Mouse (Mus musculus): Measurements from ENCODE around the gene Unc13a.

Gene Unc13a

GRCm38 (mm10) chr8:71665331-71666130 lies 6.0 kb downstream of the Unc13a start:
- DNase-seq, result peak; percentile 75

DNA sequence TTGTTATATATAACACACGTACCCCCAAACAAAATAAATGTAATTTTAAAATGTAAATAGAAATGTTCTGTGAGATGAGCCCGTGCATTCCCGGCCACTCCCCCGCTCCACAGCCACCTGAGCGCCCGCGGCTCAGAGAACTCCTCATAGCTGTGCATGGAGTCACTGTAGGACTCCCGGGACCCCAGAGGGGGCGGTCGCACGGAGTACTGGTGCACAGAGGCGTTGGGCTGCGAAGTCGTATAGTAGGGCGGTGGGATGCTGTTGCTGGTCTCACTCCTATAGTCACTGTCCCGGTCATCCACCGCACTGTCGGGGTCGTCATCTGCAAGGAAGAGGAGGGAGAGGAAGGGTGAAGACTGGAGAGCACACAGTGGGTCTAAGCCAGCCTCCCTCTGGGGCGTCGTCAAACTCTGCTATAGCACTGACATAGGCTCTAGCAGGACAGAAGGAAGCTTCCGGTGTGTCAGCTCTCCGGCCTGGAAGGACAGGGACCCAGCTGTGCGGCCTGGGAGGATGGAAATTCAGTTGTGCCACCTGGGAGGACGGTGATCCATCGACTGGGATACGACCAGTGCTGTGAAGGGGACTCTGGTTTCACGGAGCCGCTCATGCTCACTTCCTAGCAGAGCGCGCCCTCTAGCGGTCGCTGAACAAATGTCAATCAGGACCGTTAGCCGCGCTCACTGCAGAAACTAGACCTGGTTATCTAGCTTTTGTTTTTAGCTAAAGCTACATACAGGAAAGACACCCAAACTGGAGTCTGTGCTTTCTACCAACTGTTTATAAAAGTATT lies 11.0 kb downstream of the Unc13a start:
- DNase-seq, result peak; percentile 88

DNA sequence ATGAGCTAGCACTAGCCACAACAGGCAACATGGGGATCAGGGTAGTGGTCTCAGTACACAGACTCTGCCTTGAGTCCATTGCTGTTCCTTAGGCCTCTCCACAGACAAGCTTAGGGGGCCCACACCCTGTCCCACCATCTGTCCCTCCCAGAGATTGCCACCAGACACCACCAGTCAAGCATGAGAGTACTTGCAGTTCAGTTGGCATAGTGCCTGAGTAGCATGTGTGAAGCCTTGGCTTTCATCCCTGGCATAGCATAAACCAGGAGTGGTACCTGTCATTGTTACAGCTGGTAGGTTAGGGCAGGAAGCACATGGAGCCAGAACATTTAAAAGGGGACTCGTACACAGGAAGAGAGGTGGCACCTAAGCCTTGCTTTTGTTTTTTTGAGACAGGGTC lies 11.8 kb downstream of the Unc13a start:
- DNase-seq, result no peak

- DNase-seq, result peak; percentile 30
Observed at GRCm38 (mm10) chr8:71658515-71659049, 13.0 kb downstream of the Unc13a start.

DNA sequence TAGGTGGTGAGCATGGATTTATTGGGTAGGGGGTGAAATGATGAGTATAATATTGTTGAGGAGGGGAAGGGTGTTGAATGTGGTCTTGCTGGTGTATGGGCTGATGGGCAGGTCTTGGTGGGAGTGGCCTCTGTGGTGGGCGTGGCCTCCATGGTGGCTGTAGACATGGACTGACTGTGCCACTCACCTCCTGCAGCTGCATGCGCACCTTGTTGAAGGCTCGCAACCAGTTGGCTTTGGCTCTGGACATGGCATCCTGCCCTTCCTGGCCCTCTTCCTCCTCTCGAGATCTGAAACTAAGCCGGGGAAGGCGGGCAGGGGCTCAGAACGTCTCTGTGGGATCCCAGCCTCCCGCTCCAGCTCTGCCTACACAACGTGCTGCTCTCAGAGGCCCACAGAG lies 13.7 kb downstream of the Unc13a start:
- no peak for DNase-seq

- DNase-seq, result peak; percentile 39
Observed at GRCm38 (mm10) chr8:71654600-71654999, 17.0 kb downstream of the Unc13a start.

- no peak for DNase-seq
Observed at GRCm38 (mm10) chr8:71645510-71645909, 26.0 kb downstream of the Unc13a start.

GRCm38 (mm10) chr8:71639318-71639717 lies 32.2 kb downstream of the Unc13a start:
- no peak for DNase-seq

DNA sequence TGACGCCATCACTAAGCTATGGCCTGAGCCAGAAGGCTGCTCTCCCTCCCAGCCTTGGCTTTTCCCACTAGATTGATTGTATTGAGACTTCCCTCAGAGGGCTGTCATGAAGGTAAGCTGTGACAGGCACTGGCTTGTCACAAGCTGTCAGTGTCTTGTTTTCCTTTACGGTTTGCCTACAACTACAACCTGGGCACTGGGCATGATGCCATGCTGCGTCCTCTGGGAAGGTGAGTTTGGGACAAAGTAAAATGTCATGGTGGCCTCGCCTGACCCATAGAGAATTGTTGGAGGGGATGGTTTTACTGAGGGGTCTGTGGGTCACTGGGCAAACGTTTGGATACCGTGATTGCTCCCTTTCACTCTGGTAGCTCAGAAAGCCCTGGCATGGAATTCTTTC lies 33.2 kb downstream of the Unc13a start:
- no peak for DNase-seq

- no peak for DNase-seq
Observed at GRCm38 (mm10) chr8:71637149-71638095, 34.1 kb downstream of the Unc13a start.

- peak; percentile 59 for DNase-seq
Observed at GRCm38 (mm10) chr8:71633981-71634667, 37.4 kb downstream of the Unc13a start.

DNA sequence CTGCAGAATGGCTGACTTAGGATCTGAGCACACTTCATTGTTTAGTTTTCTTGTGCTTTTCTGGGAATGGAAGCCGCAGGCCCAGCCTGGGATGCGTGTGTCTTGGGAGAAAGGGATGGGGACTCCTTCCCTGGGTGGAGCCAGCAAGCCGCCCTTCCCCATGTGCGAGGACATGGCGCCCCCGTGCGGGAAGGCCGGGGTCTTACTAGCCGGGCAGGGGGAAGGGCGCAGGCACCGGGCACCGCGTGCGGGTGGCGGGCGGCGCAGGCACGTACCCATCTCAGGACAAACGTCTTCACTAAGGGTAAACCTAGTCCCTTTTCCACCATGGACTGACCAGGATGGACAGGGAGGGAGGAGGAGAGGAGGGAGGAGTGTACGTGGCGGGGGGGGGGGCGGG lies 38.4 kb downstream of the Unc13a start:
- DNase-seq, result peak; percentile 38

DNA sequence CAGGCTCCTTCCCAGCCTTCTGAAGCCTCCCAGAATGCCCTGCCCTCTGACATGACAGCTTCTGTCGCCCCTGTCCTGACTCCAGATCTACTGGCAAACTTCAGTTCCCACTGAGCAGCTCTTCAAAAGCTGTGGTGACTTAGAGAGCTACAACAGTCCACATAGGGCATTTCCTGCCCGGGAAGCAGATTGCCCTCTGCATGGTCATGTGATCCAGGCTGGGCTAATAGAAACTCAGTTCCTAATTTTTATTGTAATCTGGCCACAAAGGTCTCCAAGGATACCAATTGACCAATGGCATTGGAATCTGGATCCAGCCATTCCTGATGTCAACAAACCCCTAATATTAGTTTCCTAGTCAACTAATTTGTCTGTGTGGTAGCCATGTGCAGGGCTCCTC lies 39.7 kb downstream of the Unc13a start:
- DNase-seq, result no peak

- no peak for DNase-seq
Observed at GRCm38 (mm10) chr8:71630761-71631160, 40.8 kb downstream of the Unc13a start.

GRCm38 (mm10) chr8:71629781-71630212 lies 41.8 kb downstream of the Unc13a start:
- DNase-seq, result peak; percentile 72

DNA sequence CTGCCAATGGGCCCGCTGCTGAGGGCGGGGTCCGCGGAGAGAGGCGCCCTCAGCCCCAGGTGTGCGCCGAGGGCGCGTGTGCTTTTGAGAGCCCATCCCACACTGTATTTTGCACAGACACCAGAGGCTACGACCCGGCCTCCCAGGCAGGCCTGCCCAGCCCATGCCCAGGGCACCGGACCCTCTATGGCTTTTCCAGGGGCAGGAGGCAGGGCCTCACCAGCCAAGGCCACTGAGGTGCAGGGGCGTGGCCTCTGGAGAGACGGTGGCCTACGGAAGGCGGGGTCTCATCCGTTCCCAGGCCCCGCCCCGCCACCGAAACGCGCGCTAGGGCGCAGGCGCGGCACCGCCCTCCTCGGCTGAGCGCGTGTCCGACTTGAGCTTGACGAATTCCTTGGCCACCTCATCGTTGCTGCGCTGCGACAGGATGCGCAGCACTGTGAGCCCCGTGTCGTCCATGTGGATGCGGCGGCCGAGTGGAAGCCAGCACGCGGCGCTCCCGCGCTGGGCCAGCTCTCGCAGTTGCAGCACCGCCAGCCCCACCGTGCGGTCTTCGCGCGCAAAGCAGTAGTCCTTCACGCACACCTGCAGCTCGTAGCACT lies 42.4 kb downstream of the Unc13a start:
- peak; percentile 96 for DNase-seq

DNA sequence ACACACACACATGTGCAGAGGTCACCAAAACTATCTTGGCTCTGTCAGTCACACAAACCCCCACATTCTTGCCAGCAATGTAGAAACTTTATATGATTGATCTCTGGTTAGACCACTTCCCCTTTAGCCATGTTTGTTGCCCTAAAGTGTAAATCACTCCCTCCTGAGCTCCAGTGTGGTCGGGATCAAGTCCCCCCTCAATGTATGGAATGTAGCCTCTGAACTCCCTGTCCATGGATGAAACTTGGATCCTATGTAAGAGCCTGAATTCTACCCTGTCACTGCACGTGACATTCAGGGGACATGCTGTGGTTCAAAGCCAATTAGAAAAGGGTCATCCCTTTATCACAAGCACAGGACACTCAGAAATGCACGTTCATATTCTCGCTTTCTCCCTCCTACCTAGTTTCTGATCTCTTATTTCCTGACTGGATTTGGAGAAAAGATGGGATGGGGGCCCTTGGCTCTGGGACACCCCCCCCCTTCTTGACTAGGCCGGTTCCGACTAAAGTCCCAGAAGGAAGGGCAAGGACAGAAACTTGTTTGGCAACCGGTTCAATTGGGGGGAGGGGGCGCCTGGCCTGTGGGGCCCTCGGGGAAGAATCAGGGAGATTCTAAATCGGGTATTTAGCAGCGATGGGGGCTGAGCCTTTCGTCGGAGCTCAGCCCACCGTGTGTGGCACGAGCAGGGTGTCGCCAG lies 43.0 kb downstream of the Unc13a start:
- DNase-seq, result no peak

DNA sequence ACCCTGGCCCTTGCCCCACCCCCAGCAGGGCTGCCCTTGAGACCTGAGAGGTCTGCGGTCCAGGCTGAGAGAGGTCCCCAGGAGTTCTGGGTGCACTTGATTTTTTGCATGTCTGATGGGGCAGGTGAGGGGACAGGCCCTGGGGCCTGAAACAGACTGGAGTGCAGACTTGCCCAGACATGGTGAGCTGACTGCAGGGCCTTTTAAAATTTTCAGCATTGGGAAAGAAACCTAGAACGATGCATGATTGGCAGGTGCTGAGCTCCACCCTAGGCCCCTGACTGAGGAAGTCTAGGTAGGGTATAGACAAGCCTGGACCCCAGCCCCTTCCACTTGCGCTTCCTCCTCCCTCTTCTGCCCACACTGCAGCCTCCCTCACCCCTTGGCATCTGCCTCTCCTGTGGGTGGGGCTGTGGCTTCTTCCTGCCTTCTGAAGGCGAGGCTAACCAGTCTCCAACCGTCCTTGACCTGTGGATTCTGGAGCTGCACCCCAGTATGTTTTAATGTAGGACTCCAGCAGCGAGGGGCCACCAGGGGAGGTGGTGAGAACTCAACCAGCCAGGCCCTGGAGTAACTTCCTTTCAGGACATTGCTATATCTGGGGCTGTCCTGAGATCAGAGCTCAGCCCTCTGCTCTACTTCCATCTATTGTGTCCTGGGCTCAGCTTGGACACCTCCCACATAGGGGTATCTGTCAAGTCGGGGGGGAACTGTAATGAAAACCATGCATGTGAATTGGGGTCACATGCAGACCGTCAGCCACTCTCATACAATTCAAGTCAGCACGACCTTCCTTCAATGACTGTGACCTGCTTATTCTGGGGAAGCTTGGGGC lies 44.1 kb downstream of the Unc13a start:
- peak; percentile 35 for DNase-seq

GRCm38 (mm10) chr8:71626753-71627152 lies 44.8 kb downstream of the Unc13a start:
- no peak for DNase-seq

GRCm38 (mm10) chr8:71625088-71625487 lies 46.5 kb downstream of the Unc13a start:
- no peak for DNase-seq

All from kidney, postnatal 14 days (tissue).